ENCODE assay signal across 11 mouse cellular contexts in the genomic region with DNA sequence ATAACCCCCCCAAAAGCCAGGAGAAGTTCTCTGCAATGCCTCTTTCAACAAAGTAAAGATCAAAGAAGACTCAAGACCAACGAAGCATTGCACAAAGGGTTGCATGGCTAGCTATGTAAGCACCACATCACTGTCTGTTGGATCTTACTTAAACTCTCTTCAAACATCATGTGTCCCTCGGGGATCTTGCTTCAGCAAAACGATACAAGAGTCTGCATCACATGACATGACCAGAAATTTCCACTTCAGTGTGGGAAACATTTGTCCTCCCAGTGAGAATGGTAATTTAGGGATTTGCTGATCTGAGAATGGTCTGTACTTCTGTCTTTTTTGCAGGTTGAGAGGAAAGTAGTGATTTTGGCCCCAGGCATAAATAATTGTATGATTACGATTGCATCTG.
"Had no signal": no experiment of that assay in that cellular context is flagged by ENCODE, and none has a peak within 500 bp of the region (broad histone marks: within the 10 kb centered on the region; RNA-seq: fewer than 3 reads in every experiment).

No protein-coding gene starts in this region.

- H3K4me1 ChIP-seq: limb, embryonic 12.5 days; liver, embryonic 13.5 days; lung, embryonic 15.5 days; midbrain, embryonic 13.5 days had no signal

- H3K27ac ChIP-seq: limb, embryonic 12.5 days; liver, embryonic 13.5 days; lung, embryonic 15.5 days; midbrain, embryonic 13.5 days; stomach, postnatal 0 days had no signal

- DNase-seq: layer of hippocampus, adult 9-11 months; layer of hippocampus, postnatal 36 days; liver; liver, embryonic 13.5 days; right cerebral cortex, postnatal 25 days; thymus, postnatal 4 days had no signal

- H3K4me2 ChIP-seq: limb, embryonic 12.5 days; liver, embryonic 13.5 days; lung, embryonic 15.5 days; midbrain, embryonic 13.5 days had no signal

- H3K36me3 ChIP-seq: limb, embryonic 12.5 days; liver, embryonic 13.5 days; lung, embryonic 15.5 days; midbrain, embryonic 13.5 days had no signal

- H3K27me3 ChIP-seq: limb, embryonic 12.5 days; liver, embryonic 13.5 days; lung, embryonic 15.5 days; midbrain, embryonic 13.5 days had no signal

- H3K9me3 ChIP-seq: limb, embryonic 12.5 days; liver, embryonic 13.5 days; lung, embryonic 15.5 days; midbrain, embryonic 13.5 days had no signal

- H3K4me3 ChIP-seq: limb, embryonic 12.5 days; liver, embryonic 13.5 days; lung, embryonic 15.5 days; midbrain, embryonic 13.5 days had no signal

- ATAC-seq: midbrain, embryonic 13.5 days had no signal

- H3K9ac ChIP-seq: limb, embryonic 12.5 days; liver, embryonic 13.5 days; liver, postnatal 0 days; lung, embryonic 15.5 days; midbrain, embryonic 13.5 days had no signal
